Mouse (Mus musculus) layer of hippocampus, postnatal 10 days (tissue): ENCODE measurements at regions not wholly inside any gene's neighbourhood (a gene's known extent, or its start where the extent isn't known, plus 50 kb on each side); places are given as distances from the start of the nearest gene placed in this dataset.
A peak's percentile ranks its signal among the peaks of the same experiment; 100 is the strongest.

Experiments used
- DNase-seq, 2 experiments: peaks; one replicate each; pipeline ENCODE4 v3.0.0; 2021; ENCODE audit warnings: low spot score in 2 of 2

GRCm38 (mm10) chr2:133436913-133437843 lies 114.8 kb upstream of the Bmp2 start:
- DNase-seq, result peak; percentile 9 to 28

DNA sequence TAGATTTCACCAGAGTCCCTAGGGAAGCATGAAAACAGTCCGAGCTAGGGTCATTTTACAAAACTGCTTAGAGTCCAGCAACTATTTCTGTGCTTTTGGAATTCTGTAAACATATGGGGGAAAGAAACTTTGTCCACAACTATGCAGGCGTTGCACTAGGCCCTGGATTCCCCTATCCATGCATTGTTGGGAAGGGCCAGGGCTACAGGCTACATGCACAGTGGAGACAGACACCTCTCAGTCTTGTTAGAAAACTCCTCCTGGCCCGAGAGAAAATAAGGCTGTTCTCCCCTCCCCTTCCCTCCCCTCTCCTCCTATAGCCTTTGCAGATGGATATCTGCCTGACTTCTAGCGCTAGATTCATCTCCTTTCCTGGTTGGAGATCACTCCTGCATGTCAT lies 113.9 kb upstream of the Bmp2 start:
- DNase-seq, result no peak

DNA sequence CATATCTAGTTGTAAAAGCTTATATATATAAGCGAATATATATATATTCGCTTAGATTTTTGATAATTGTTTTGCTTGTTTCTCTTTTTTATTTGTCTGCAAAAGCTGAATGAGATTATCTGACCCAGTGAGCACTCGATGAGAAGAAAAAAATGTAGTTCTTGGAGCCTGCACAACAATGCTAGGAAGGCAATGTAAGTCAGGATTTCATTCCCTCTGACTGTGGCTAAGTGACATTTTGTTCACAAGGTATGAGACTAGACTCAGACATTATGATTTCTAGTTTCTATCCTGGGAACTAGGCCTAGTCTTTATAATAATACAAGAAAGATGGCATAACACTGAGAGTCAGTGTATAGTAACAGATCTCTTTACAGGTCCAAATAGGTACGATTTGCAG lies 108.9 kb upstream of the Bmp2 start:
- DNase-seq, result no peak

- no peak for DNase-seq
Observed at GRCm38 (mm10) chr2:133443490-133443889, 108.5 kb upstream of the Bmp2 start.

DNA sequence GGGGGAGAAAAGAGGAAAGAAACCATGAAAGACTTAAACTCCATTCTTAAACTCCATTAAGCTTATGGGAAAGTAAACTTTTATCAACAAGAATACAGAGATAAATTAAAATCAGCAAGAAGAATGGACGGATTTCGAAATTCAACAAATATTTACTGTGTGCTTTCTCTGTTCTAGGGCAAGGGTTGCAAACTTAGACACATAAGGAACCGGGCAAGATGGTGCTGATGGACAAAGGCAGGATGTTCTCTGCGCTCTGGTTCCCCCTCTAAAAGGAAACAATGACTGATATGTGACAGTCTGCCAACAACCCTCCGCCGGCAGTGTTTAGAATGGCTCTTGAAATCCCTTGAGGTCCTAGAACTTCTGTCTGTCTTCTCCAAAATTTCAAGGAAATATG lies 99.0 kb upstream of the Bmp2 start:
- DNase-seq, result no peak

GRCm38 (mm10) chr2:133455484-133456170 lies 96.3 kb upstream of the Bmp2 start:
- DNase-seq, result no peak

- no peak for DNase-seq
Observed at GRCm38 (mm10) chr2:133456785-133457184, 95.2 kb upstream of the Bmp2 start.

GRCm38 (mm10) chr2:133458735-133459134 lies 93.2 kb upstream of the Bmp2 start:
- DNase-seq, result no peak

DNA sequence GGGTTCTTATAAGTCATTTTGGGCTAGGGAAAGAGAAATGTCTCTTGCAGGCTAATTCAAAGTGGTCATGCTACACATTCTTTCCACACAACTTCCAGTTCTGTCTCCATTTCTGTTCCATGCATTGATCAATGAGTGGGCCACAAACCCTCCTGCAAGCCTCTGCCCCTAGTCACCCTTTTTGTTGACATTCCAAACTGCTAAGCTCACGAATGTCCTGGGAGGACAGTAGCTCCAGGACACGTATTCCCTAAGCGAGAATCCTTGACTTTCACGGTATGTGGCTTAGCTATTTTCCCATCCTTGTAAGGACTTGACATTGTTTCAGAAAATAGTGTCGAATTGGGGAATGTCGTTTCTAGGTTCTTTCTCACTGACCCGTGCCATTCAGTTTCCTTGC lies 91.1 kb upstream of the Bmp2 start:
- DNase-seq, result no peak

GRCm38 (mm10) chr2:133462378-133462777 lies 89.6 kb upstream of the Bmp2 start:
- no peak for DNase-seq

GRCm38 (mm10) chr2:133467170-133468168 lies 84.5 kb upstream of the Bmp2 start:
- no peak for DNase-seq

DNA sequence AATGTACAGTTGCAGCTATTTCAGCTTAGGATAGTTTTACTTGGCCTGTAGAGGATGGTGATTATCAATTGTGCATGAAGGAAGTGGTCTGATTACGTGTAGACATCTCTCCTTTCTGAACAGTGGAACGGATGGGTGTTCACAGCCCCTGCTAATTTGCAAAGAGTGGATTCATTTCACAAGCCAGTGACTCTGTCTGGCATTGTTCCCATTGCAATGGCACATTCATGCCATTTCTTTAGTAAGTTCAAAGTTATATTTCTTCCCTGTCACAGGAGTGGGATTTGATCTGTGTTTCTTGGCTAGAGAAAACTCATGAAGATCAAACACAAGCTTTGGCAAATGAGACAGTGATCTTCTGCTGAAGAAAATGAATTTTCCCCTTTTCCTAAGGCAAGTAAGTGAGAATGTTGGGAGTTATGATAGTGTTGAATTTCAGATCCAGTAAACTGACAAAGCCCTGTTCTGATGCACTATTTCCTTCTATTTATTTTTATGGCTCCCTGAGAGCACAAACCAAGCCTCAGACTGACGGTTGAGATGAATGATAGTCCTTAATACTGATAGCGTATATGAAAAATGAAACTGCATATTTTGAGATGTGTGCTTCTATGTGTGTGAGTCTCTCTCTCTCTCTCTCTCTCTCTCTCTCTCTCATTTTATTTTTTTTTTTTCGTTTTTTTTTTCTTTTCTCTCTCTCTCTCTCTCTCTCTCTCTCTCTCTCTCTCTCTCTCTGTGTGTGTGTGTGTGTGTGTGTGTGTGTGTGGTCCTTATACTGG lies 78.8 kb upstream of the Bmp2 start:
- DNase-seq, result no peak

- no peak for DNase-seq
Observed at GRCm38 (mm10) chr2:133474174-133474573, 77.8 kb upstream of the Bmp2 start.

GRCm38 (mm10) chr2:133480870-133481269 lies 71.1 kb upstream of the Bmp2 start:
- no peak for DNase-seq

DNA sequence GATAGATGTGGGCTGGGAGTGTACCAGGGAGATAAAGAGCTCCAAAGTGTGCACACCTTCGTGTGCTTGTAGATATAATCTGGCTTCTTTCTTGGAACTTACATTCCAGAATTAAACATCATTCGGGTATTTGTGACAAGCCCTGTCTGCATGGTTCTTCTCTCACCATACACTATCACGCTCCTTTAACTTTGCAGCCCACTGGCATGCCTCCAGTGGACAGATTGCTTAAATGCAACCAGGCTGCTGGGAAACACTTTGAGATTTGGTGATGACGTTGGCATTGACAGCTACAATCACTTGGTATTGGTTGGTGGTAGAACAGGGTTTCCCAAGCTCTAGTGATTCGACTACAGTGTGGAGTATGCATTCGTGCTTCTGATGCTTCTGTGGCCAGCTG lies 70.7 kb upstream of the Bmp2 start:
- no peak for DNase-seq

- DNase-seq, result no peak
Observed at GRCm38 (mm10) chr2:133481785-133482184, 70.2 kb upstream of the Bmp2 start.

GRCm38 (mm10) chr2:133495443-133495842 lies 56.5 kb upstream of the Bmp2 start:
- DNase-seq, result no peak

DNA sequence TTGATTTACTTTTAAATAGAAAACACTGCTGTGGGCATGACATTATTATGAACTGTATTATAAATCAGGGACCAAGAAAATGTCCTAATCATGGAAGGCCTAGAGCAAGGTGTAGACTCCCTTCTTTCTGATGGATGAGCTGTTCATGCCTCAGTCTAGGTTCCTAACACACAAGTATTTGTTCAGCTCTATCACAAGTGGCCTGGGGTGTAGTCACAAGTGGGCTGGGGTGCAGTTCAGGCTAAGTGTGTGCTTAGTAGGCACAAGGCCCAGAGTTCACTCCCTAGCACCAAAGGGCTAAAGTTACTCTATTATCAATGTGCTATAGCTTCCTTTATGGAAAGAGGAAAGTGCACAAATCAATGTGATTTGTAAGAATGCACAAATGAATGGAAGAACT lies 55.6 kb upstream of the Bmp2 start:
- no peak for DNase-seq

GRCm38 (mm10) chr2:133497071-133497470 lies 54.9 kb upstream of the Bmp2 start:
- no peak for DNase-seq

DNA sequence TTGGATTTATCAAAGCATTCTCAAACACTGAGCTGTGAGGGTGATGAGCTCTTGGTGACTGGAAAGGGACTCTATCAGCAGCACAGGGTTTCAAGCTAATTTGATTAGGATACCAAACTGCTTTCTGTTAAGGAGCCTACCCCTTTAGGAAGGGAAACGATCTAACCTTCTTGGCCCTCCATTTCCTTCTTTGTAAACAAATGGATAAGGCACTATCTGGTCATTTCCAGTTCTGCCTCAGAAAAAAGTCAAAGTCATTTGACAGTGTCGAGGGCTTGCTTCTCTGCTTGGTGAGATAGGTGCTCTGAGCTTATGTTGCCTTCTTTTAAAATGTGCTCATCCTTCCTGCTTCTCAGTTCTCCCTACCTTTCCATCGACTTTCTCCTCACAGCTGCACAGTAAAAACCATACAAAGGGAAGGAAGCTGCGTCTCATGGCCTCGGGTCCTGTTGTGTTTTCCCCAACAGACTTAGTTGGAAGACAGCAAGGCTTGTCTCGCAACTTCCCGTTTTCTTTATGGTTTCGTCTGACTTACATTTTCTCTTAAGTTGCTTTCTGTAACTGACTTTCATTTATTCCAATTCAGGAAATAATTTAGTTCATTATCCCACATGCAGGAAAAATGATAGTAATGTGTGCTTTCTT lies 54.3 kb upstream of the Bmp2 start:
- DNase-seq, result no peak
